Mouse (Mus musculus): Measurements from ENCODE around the gene Ckap4.
"Not testable (repeated sequence)": the region's sequence is repeated elsewhere in the genome, so short reads cannot be mapped to it uniquely, and the experiment has no call there.

DNA sequence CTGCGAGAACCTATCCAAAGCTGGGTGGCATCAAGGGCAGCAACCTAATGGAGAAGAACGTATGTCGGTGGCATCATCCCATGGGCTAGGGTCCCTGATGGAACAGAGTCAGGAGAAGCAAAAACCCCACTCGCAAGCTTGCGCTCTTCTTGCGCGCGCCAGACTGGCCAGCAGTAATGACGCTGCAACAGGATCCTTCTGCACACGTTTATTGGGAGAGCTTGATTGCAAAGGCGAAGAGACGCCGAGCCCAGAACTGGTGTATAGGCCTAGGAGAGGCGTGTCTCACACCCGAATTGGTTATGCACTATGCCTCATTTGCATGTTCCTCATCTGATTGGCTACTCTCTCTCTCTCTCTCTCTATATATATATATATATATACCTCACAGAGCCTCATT lies 51.4 kb downstream of the Ckap4 start:
- not testable (repeated sequence) for TF ChIP-seq CHD2 (IDR thresholded peaks at IDR 0.05; ENCODE audit: low read depth, low read length); ZNF384 (IDR thresholded peaks at IDR 0.05; ENCODE audit: low read depth, low read length); HCFC1 (IDR thresholded peaks at IDR 0.05; ENCODE audit: borderline replicate concordance, insufficient read depth, low read length); MAFK (IDR thresholded peaks at IDR 0.05; ENCODE audit: insufficient read depth, low read depth, low read length); ZC3H11A (IDR thresholded peaks at IDR 0.05; ENCODE audit: borderline replicate concordance, low read depth, low read length)

Measured in ES-E14 (cell line).